Mouse (Mus musculus): ENCODE data around the gene Prpf6. TPM values are rescaled to one million over a fixed set of nuclear protein-coding genes. Genes with fewer than 3 reads are reported as not detected.

Gene Prpf6
- total RNA-seq, 2 experiments from 2014 or later = 51.0 to 51.7 TPM

DNA sequence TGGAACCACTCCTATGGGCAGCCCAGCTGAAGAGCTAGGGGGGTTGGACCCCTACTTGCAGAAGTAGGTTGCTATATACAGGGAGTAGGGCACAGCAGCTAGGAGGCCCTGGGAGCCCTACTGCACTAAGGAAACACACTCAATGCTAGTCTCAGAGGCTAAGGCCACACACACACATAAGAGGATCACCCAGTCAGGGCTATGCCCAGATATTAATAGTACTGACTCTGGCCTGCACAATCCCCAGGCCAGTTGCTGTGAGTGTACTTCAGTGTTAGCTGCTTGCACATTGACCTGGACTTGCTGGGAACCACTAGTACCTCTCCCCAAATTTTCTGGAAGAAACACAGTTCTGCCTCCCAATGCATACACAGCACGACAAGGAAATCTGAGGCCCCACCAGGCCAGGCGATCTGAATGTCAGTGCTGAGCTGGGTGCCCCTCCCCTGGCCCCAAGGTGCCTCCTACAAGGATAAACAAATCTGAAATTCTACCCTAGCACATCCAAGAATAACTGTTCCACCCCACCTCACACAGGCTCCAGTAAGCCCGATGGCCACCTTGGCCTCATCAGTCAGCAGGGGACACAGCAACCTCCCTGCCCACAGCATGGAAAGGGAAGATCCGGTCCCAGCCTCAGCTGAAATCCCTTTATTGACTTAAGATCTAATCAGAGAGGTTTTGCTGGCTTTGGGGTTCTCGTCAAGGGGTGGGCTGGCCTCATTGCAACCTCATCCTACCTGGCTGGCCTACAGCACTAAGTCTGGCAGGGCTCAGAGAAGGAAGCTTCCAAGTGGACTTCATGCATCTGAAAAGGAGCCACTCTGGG lies 12.7 kb upstream of the Prpf6 start:
- intact Hi-C loops (cut with DNase I) = no loop called here
- no peak for DNase-seq (ENCODE audit: low spot score in 2 of 2)

DNA sequence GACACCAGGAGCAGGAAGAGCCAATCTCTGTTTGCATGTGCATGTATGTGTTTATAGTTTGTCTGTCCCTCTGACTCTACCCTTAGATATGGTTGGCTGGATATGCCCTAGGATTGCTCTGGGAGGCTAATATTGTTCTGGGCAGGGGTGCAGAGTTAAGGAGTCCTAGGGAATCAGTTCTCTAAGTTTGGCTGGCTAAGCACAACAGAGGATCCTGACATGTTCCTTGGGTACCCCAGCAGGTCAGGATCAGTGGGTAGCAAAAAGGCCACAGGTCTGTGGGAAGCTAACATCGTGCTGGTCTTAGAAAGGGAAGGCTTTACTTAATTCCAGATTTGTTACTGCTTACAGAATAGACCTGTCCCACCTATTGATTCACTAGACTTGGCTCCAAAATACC lies 12.0 kb upstream of the Prpf6 start:
- intact Hi-C loops (cut with DNase I) = loop anchor here (5.0 kb wide), 2 partner anchors 167 to 187 kb away; no protein-coding TSS in a partner anchor
- no peak for DNase-seq (ENCODE audit: low spot score in 2 of 2)

DNA sequence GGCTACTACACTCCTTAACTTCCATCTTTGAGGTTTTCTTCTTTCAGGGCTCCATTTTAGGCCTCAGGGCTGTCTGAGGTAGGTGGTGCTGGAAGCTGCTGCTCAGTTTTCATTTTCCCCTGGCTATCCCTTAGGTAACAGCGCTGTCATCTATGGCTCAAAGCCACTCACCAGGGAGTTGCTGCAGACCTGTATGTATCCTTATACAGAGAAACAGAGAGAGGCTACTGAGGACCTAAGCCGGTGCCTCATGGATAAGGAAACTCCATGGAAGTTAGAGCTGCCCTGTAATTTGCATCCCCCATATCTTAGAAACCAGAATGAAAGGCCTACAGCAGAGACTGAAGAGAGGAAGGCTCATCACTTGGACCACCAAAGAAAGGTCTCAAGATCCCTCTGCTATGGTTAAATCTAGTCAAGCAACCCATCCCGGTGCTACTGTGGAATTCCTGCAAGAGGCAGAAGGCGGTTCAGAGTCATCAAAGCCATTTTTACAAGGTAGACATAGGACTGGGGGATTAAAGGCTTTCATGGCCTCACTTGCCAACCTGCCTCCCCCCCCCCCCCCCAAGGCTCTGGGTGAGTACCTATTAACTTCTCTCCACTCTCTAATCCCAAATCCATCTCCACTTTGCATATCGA lies 11.4 kb upstream of the Prpf6 start:
- intact Hi-C loops (cut with DNase I) = loop anchor here (5.0 kb wide), 2 partner anchors 168 to 188 kb away; no protein-coding TSS in a partner anchor
- DNase-seq (ENCODE audit: low spot score in 2 of 2) = no peak

DNA sequence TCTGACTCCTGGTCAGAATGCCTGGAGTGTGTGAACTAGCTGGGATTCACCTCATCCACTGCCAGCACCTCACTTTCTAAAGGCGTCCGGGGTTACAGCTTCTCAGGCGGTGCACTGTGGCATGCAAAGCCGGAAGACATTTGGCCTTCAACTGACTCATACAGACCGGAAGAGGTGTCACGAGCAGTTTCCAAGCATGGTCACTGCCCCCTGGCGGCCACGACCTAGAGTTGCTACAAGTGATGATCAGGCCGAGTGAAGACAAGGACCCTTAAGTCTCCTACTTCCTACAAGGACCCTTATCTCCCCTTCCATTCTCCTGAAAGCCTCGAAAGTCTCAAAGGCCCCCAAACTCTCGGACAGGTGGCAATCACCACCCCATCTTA lies 10.7 kb upstream of the Prpf6 start:
- intact Hi-C loops (cut with DNase I) = loop anchor here (1.0 to 5.0 kb wide), 3 partner anchors 61 to 189 kb away; partner anchors contain the start of gene Dnajc5
- DNase-seq (ENCODE audit: low spot score in 2 of 2) = peak; percentile 74 to 86

DNA sequence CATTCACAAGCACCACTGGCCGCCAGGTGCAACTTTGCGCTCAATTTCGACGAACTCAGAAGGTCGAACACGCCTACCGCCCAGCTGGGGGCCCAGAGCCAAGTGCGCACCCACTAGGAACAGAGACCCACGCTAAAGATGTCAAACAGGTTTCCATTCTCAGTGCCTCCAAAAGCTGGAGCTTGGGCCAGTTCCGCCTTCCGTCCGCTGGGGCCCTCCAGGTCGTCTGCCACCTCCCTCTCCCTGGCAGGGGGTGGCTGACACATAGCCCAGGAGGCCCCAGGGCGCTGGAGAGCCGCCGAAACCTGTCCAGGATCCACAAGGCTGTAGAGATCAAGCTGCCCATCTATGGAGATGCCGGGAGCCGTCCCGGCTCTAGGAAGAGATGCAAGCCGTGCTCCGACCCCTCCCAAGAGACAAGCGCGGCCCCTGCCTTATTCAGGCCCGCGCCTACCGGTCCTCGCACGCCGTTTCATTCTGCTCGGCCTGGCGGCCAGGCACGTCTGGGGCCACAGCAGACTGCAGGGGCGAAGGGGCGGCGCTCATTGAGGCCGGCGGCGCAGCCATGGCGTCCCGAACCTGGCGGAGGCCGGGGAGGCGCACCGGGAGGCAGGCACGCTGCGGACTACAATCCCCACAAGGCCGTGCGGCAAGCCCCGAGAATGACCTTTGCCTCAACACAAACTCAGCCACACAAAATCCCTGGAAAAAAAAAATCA lies 10.1 kb upstream of the Prpf6 start:
- intact Hi-C loops (cut with DNase I) = loop anchor here (1.0 to 5.0 kb wide), 3 partner anchors 61 to 189 kb away; partner anchors contain the start of gene Dnajc5
- peak; percentile 88 to 90 for DNase-seq (ENCODE audit: low spot score in 2 of 2)

DNA sequence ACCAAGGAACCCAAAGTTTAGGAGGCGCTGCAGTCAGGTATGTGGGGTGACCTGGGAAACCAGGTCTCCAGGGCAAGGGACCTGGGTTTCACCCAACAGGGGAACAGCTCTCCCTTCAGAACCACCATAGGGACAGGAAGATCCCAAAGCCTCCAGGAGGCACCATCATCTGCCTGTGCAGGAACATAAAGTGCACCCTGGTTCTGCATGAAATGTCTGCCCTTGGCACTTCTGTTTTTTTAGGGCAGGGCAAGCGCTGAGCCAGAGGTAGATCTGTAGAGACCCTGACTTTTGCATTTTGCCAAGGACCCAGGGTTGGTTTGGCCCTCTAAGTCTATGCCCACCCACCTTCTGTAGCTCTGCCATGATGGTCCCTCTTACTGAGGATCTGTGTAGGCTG lies 9.3 kb upstream of the Prpf6 start:
- intact Hi-C loops (cut with DNase I) = loop anchor here (5.0 kb wide), 2 partner anchors 170 to 190 kb away; no protein-coding TSS in a partner anchor
- DNase-seq (ENCODE audit: low spot score in 2 of 2) = no peak

DNA sequence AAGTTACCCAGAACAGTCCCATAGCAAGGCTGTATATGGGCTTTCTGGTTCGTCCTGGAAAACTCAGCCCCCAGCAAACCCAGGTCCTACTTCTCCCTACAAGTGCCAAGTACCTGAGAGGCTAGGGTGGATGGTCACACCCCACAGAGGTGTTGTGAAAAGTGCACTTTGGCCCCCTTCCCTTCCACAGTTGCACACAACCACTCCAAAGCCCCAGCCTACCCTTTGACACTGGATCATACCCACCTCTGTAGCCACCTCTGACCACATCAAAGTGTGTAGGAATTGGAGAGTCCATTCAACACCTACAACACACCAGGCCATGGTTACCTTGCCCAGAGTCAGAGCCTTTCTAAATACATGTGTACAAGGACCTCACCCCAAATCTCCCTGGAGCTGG lies 8.7 kb upstream of the Prpf6 start:
- intact Hi-C loops (cut with DNase I) = loop anchor here (5.0 kb wide), 2 partner anchors 171 to 191 kb away; no protein-coding TSS in a partner anchor
- DNase-seq (ENCODE audit: low spot score in 2 of 2) = no peak

DNA sequence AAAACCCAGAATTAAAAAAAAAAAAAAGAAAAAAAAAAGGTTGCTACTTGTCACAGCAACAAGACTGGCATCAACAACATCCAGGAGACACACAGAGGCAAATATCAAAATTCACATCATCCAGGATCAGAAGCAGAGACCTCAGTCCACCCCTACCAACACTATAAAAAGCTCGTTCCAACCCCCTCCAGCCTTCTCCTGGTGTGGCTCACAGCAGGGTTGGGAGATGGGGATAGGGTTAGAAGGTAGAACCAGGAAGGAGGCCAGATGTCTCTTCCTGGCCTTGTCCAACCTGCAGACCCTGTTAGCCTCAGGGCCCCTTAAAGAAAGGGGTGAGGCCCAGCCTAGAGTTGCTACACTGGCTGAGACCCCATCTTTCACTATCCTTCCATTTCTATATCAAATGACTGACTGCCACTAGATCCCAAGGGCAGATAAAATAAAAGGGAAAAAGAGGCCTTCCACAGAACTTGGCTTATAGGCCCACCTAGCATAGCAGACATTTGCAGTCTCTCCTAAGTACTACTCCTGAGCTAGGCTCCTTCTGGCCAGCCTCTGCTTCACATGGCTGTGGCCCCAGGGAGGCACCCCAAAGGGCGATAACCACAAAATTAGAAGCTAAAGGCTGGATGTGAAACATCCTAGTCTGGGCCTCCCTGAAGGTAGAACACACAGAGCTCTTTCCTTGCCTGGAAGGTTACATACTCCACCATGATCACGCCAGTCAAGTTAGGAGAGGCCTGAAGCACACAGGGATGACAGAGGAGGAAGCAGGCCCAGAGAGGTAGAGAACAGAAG lies 8.0 kb upstream of the Prpf6 start:
- intact Hi-C loops (cut with DNase I) = loop anchor here (5.0 kb wide), 2 partner anchors 171 to 191 kb away; no protein-coding TSS in a partner anchor
- no peak for DNase-seq (ENCODE audit: low spot score in 2 of 2)

DNA sequence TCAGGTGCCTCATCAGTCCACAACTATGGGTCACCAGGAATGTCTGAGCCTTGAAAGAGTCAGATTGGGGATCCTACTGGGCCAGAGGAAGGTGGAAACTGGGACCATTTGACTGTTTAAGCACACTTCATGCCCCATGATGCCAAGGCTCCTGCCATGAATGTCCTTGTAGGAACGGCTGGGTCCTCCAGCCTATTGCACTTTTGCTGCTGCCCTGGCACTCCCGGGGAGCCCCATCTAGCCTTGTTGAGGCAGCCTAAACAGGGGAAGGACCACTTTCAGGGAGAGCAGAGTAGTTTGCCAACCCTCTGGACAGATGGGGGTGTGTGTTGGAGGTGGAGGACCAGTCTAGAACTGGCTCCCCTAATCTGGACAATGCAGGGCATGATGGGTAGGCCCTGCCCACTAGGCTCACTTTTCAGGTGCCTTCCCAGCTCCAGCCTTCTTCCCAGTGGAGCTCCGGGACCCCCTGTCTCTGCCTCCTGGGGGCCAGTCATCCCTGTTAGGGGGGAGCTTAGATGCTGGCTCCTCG lies 7.2 kb upstream of the Prpf6 start, which contains the start of gene Uckl1:
TSS of gene Uckl1 (minus strand) at position 482 of the 532 bp plus-strand sequence.
- no peak for DNase-seq (ENCODE audit: low spot score in 2 of 2)
- intact Hi-C loops (cut with DNase I) = loop anchor here (5.0 kb wide), 2 partner anchors 172 to 192 kb away; no protein-coding TSS in a partner anchor

DNA sequence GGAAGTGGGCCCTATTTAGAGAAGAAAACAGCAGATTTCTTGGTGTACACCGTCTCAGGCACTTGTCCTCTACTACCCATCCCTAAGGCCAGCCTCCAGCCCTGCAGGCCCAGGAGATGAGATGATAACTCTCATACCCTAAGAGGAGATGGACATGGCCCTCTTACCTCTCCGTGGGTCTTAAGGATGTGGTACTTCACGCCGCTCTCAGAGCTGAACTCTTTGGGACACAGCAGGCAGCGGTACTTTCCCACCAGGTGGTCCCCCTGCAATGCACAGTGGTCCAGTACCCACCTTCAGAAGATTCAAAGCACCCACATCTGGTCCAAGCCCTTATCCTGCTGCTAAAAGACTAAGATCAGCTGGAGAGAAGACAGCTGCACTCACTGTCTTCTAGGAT lies 6.2 kb upstream of the Prpf6 start:
- intact Hi-C loops (cut with DNase I) = no loop called here
- DNase-seq (ENCODE audit: low spot score in 2 of 2) = no peak

DNA sequence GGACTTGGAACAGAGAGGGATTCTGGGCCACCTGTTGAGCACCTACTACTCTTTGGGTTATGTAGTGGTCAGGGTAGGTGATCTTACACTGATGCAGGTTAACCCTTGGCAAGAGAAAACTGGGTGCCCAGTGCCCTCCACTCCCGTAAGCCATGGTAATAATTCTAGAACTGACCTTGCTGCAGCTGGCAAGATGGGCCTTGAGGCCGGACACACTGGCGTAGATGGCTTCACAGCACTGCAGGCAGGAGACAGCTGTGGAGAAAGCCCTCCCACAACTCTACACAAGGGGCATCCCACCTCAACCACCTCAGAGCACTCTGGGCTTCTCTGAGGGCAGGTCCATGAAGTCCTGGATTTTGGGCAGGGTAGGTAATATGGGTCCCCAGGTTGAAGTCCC lies 5.5 kb upstream of the Prpf6 start:
- DNase-seq (ENCODE audit: low spot score in 2 of 2) = no peak
- intact Hi-C loops (cut with DNase I) = no loop called here

DNA sequence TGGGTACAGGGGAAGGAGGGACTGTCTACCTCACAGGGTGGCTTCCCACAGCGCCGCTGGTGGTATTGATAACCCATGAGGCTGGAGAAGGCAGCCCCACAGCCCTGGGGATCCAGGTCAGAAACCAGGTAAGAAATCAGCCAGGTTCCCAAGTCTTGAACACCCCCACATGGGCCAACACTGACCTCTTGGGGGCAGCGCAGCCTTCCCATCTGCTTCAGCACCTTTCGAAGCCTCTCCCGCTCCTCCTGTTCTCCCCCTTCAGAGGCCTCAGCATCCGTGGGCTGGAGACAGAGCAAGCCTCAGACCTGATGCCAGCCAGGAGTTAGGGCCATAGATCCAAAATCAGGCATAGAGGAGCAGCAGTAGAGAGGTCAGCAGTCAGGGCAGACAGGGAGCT lies 3.9 kb upstream of the Prpf6 start:
- intact Hi-C loops (cut with DNase I) = no loop called here
- DNase-seq (ENCODE audit: low spot score in 2 of 2) = no peak

DNA sequence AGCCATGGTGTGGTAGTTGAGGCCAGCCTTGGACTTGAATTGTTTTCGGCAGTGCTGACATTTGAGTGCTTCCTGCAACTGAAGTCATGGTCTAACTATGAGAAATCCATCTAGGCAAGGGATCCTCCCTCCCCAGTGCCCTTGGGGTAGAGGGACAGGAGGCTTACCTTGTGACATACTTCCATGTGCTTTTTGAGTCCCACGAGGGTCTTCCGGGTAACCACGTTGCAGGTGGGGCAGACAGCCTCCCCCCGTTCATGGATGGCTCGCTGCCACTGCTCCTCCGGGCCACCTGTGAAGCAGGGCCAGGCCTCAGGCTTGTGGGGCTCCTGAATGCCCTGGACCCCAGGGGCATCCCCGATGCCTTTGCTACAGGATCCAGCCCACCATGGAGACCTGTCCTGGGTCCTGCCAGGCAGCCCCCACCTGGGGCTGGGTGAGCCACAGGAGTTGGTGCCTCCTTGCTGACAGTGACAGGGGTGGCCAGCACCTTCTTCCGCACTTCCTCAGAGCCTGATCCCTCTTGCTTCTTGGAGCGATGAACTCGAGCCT lies 3.4 kb upstream of the Prpf6 start:
- intact Hi-C loops (cut with DNase I) = no loop called here
- DNase-seq (ENCODE audit: low spot score in 2 of 2) = no peak

DNA sequence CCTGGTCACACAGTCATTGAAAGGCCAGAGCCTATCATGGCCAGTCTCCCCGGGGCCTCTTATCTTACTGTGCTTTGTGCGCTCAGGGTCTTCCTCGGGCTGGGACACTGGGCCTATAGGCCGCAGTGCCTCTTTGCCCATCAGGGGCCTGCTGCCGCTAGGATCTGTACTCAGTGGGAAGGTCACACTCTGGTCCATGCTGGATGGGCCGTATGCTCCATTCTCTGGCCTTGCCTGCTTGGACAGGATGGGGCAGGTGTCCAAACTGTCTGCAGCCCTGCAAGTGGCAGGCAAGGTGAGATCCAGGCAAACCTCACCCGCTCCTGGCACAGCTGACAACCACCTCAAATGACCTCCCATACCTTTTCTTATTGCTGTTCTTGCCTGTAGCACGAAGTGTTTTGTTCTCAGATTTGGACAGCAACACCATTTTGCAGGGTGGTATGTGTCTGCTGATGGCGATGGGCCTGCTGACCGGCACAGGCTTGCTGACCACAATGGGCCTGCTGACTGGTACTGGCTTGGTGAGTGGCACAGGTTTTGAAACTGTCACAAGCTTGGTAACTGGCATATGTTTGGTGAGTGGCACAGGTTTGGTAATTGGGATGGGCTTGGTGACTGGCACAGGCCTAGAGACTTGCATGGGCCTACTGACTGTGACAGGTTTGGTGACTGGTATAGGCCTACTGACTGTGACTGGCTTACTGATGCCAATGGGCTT lies 2.5 kb upstream of the Prpf6 start:
- no peak for DNase-seq (ENCODE audit: low spot score in 2 of 2)
- intact Hi-C loops (cut with DNase I) = no loop called here

DNA sequence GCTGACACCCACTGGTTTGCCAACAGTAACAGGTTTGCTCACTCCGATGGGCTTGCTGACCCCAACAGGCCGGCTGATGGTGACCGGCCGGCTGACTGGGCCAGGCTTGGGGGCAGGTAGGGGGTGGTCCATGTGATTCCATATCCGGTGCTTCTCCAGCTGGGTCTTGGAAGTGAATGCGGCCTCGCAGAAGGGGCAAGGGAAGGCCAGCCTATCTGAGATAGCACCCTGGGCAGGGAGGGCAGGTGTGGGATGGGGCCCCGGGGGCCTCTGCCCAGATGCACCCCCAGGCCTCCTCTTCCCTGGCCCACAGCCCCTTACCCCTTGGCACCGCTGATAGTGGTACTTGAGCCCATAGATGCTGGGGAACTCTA lies 1.9 kb upstream of the Prpf6 start:
- intact Hi-C loops (cut with DNase I) = loop anchor here (5.0 kb wide), 1 partner anchor 52 kb away; no protein-coding TSS in a partner anchor
- DNase-seq (ENCODE audit: low spot score in 2 of 2) = no peak

DNA sequence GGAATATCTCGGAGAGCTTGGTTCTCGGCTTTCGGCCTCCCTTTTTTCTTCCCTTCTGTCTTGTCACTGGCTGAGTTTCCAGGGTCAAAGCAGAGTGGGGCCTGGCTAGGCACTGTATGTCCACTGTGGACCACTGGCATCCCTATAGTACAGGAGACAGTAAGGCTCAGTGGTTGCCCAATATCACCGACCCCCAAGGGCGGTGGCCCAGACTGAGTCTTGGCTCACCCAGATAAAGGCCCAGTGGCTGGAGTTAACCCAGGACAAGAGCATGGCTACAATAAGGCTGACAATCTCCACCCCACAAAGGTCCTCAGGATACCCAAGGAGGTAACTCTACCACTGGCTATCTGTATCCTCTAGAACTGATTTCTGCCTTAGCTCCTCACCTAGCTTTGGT lies 1.2 kb upstream of the Prpf6 start:
- intact Hi-C loops (cut with DNase I) = loop anchor here (5.0 kb wide), 1 partner anchor 53 kb away; no protein-coding TSS in a partner anchor
- no peak for DNase-seq (ENCODE audit: low spot score in 2 of 2)

DNA sequence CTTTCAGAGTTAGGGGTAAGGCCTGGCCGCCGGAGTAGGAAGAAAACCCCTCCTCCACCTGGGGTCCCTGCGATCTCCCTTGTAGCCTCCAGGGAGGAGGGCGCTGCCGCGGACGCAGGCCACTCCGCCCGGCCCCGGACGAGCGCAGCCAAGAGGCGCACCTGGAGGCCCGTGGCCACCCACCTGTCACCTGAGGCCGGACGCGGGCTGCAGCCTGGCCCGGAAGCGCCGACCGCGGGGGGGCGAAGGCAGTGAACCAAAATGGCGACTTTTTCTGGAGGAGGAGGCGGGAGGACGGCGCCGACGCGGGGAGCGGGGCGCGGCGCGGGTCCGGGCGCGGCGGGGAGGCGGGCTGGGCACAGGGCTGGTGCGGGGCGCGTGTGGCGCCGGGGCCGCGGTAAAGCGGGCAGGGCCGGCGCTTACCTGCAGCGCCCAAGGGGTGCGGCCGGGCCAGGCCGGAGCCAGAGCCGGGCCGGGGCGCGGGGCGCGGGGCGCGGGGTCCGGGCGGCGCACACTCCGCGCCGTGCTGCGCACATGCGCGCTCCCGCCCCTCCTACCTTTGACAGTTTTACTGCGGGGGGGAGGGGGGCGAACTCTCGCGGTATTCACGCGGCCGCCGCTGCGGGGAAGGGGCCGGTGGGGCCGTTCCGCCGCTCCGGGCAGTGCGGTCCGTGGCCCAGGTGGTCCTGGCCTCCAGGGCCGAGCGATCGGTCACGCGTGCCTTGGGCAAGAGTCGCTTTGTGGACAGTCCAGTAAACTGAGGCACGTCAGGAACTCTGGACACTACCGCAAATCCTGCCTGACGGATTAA lies 768 bp downstream of the Prpf6 start, which contains the start of gene Zfp512b:
TSS of gene Zfp512b (minus strand) at position 573 of the 811 bp plus-strand sequence.
- peak; percentile 60 to 75 for DNase-seq (ENCODE audit: low spot score in 2 of 2)
- intact Hi-C loops (cut with DNase I) = loop anchor here (5.0 kb wide), 1 partner anchor 55 kb away; no protein-coding TSS in a partner anchor

All from left cerebral cortex, postnatal 25 days (tissue).